Mouse (Mus musculus) urinary bladder, postnatal 25 days (tissue): ENCODE measurements around the gene Rps25.
"Not testable (repeated sequence)": the region's sequence is repeated elsewhere in the genome, so short reads cannot be mapped to it uniquely, and the experiment has no call there.

Experiments
- DNase-seq: peaks from one replicate; pipeline ENCODE4 v3.0.0; 2022; ENCODE audit warnings: low spot score

Gene Rps25

GRCm38 (mm10) chr9:44405011-44405410, 1.9 kb upstream of the Rps25 start:
- DNase-seq: no peak

GRCm38 (mm10) chr9:44407752-44408097, 786 bp downstream of the Rps25 start:
- no peak for DNase-seq

DNA sequence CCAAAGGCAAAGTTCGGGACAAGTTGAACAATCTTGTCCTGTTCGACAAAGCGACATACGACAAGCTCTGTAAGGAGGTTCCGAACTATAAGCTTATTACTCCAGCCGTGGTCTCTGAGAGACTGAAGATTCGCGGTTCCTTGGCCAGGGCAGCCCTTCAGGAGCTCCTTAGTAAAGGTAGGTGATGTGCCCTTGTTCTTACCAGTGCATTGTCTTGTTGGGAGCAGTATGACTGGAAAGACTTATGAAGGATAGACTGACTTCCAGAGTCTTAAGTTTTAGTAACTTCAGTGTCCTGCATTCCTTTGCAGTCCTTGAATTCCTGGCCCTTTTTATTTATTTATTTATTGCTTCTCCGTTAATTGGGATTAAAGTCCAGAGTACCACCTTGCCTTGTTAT, 1.8 kb downstream of the Rps25 start:
- not testable (repeated sequence) for DNase-seq

GRCm38 (mm10) chr9:44410647-44411336, 3.9 kb downstream of the Rps25 start:
- no peak for DNase-seq

DNA sequence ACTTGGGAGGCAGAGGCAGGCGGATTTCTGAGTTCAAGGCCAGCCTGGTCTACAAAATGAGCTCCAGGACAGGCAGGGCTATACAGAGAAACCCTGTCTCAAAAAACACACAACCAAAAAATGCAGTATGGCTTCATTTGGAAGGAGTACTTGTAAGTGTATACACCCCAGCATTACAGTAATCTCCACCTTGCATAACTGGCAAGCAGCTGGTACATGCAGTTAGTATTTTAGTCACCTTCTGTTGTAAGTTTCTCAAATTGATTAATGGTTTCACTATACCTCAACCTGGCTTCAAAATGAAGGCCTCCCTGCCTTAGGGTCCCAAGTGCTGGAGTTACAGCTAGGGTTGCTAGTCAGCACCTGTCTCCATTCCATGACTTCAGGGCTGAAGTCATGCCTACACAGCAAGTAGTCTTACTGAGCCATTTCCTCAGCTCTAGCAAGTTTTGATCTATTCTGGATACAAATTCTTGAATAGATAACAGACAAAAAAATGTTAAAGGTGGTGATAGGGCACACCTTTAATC, 4.7 kb downstream of the Rps25 start:
- no peak for DNase-seq

GRCm38 (mm10) chr9:44412306-44412705, 5.4 kb downstream of the Rps25 start:
- DNase-seq: no peak

- no peak for DNase-seq
Observed at GRCm38 (mm10) chr9:44412781-44413180, 5.8 kb downstream of the Rps25 start.

- DNase-seq: no peak
Observed at GRCm38 (mm10) chr9:44417156-44417891, 10.4 kb downstream of the Rps25 start.

DNA sequence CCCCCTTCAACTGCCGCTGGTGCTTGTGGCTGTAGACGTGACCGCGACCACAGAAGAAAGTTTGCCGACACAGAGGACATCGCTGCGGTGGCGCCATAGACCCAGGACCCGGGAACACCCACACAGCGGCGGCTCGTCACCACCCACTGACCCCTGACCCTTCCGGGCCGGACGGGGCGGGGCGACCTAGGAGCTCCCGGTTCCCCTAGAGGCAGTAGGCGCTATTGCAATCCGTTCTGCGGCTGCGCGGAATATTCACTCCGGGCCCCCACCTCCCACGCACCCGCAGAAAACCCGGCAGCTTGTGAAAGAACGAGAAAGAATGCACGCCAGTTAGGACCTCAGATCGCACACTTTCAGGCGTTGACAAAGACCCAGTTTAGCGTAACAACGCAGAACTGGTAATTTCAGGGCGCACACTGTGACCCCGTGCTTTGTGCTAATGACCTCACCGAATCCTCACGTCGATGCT, 11.0 kb downstream of the Rps25 start:
- peak; percentile 97 for DNase-seq

GRCm38 (mm10) chr9:44418519-44419385, 11.8 kb downstream of the Rps25 start, which contains the start of gene Ccdc84:
TSS of gene Ccdc84 (minus strand) at chr9:44418569.
- no peak for DNase-seq

- not testable (repeated sequence) for DNase-seq
Observed at GRCm38 (mm10) chr9:44419730-44420129, 12.8 kb downstream of the Rps25 start.

GRCm38 (mm10) chr9:44420280-44420898, 13.4 kb downstream of the Rps25 start:
- no peak for DNase-seq

GRCm38 (mm10) chr9:44423576-44423975, 16.6 kb downstream of the Rps25 start:
- no peak for DNase-seq

DNA sequence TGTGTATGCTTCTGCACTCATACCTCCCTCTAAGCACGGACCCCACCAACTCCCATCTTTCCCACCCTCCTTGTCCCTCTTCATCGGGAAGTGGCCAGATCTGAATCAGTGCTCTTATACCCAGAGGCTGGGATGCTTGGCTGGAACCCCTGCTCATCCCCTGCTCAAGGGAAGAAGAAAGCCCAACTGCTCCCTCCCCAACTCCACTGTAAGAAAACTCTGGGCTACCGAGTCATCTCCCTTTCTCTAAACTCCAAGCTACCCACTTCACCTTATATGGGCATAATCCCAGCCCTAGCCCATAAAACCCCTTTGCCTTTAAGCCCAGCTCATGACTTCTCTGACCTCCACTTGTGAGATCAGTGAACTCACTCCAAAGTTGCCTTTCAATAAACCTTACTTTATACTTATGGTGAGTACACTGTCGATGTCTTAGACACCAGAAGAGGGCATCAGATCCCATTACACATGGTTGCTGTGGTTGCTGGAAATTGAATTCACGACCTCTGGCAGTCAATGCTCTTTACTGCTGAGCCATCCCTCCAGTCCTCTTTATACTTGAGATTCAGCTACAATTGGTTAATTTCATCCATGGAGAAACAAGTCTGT, 25.7 kb downstream of the Rps25 start:
- DNase-seq: no peak

DNA sequence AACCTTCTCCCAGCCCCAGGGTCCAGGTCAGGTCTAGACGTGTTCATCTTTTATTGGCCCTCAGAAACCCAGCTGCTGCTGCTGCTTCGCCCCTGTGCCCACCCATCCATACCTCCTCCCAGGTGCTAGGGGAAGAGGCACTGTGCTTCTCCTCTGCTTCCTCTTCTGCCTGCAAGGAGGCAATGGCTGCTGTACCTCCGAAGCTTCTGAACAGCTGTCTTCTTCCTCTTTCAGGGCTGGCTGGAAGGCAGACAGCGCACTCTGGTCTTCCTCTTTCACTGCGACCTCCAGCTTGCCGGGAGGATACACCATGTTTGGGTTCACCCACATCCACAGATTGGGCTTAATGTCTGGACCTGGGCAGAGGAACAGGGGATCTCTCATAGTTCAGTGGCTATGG, 28.8 kb downstream of the Rps25 start:
- no peak for DNase-seq

GRCm38 (mm10) chr9:44440961-44441360, 34.0 kb downstream of the Rps25 start, which contains the start of gene Foxr1:
TSS of gene Foxr1 (minus strand) at chr9:44441136.
- DNase-seq: no peak

GRCm38 (mm10) chr9:44444402-44445025, 37.6 kb downstream of the Rps25 start:
- not testable (repeated sequence) for DNase-seq

GRCm38 (mm10) chr9:44450387-44450786, 43.4 kb downstream of the Rps25 start:
- no peak for DNase-seq

DNA sequence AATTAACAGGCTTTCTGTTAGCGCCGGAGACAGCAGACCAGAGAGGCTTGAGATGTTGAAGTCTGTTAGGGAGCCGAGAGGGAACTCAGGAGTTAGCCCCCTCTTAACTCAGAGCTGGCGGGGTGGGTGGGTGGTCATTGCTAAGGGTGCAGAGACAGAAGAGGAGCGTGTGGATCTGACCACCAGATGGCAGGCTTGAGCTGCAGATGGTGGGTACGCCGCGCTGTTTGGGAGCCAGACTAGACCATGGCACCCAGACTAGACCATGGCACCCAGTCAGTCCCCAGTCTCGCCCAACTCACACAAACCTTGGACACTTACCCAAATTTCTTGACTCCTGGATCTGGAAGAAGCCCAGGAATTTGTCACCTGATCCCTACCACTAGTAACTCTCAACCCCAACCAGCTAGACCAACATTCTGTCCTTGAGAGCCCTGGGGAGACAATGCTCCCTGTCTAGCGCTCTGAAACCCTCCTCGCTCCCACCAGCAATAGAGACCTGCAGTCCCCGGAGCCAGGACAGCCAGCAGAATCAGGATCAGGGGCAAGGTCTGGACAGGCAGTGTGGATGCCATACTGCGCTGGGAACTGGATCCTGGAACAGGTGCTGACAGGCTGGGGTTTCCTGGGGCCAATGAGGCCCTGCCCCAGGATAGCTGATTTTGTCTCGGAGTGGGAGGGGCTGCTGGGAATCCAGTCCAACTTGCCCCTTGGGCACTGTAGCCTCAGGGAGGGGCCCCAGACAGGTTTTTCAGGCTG, 47.4 kb downstream of the Rps25 start:
- peak; percentile 91 for DNase-seq

DNA sequence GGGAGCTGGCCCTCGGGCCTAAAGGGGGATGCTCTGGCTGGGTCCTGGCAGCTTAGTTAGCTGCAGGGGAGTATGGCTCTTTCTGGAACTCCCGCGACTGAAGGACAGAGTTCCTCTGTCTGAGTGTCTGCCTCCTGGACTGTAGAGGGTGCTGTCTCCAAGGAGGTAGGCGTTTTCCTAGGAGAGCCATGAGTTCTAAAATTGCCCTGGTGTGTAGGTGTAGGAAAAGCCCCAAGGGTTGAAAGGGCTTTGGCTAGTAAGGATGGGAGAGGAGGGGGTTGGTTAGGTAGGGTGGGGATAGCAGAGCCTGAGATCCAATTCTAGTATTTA, 47.9 kb downstream of the Rps25 start, which contains the start of gene Upk2:
Gene Upk2, minus strand, starts transcription at position 86 of the 330 bp plus-strand sequence.
- DNase-seq: no peak
